Mouse (Mus musculus) kidney, embryonic 14.5 days (tissue): ENCODE results near the gene C1qtnf1. TPM values are rescaled to one million over a fixed set of nuclear protein-coding genes. Genes with fewer than 3 reads are reported as not detected.
A peak's percentile ranks its signal among the peaks of the same experiment; 100 is the strongest.

Experiments used
- ATAC-seq: fragments of 200-750 bp; cut with Nextera tagmentation; 2 replicates; pipeline ENCODE4 v1.8.0; 2017; ENCODE audit warnings: moderate number of reproducible peaks, mild to moderate bottlenecking, moderate TSS enrichment, moderate library complexity; ENCODE audit not compliant: low FRiP score, low TSS enrichment
- H3K27ac ChIP-seq: fragments of 300-500 bp; sonication (generic); 2 replicates; pipeline ENCODE4 v1.5.1; 2014; ENCODE audit warnings: low read depth, mild to moderate bottlenecking, low read length, moderate library complexity, mixed read lengths
- H3K27me3 ChIP-seq: fragments of 300-500 bp; sonication (generic); 2 replicates; pipeline ENCODE4 v1.6.1; 2014; ENCODE audit warnings: mild to moderate bottlenecking, low read length; ENCODE audit not compliant: control insufficient read depth, insufficient read depth
- H3K36me3 ChIP-seq: fragments of 300-500 bp; sonication (generic); 2 replicates; pipeline ENCODE4 v1.6.1; 2014; ENCODE audit warnings: low read length, mixed read lengths; ENCODE audit not compliant: control insufficient read depth, insufficient read depth
- H3K4me1 ChIP-seq: fragments of 300-500 bp; sonication (generic); 2 replicates; pipeline ENCODE4 v1.6.1; 2014; ENCODE audit warnings: low read length, mixed read lengths; ENCODE audit not compliant: control insufficient read depth, insufficient read depth
- H3K4me2 ChIP-seq: fragments of 300-500 bp; sonication (generic); replicated peaks from 2 replicates; pipeline ENCODE4 v1.6.1; 2014; ENCODE audit warnings: low read depth, mild to moderate bottlenecking, low read length
- H3K4me3 ChIP-seq: fragments of 300-500 bp; sonication (generic); 2 replicates; pipeline ENCODE4 v1.5.1; 2014; ENCODE audit warnings: mild to moderate bottlenecking, low read length
- H3K9ac ChIP-seq: fragments of 300-500 bp; sonication (generic); 2 replicates; pipeline ENCODE4 v1.6.1; 2014; ENCODE audit warnings: low read depth, mild to moderate bottlenecking, low read length, moderate library complexity
- H3K9me3 ChIP-seq: fragments of 300-500 bp; sonication (generic); 2 replicates; pipeline ENCODE4 v1.6.1; 2016; ENCODE audit warnings: low read length; ENCODE audit not compliant: control insufficient read depth
- WGBS: fragments of 180-500 bp; shearing (Covaris S2); extraction: QIAGEN DNeasy Blood & Tissue Kit; methylation state at CpG from one replicate; pipeline ENCODE4 v1.1.7; 2014; 5-methylcytosine and 5-hydroxymethylcytosine counted together
- polyA plus RNA-seq: library from polyadenylated mRNA; unstranded; fragments of >200 nt; fragmentation: Nextera tagmentation; extraction: Ambion mirVana; gene quantifications from 2 replicates; pipeline ENCODE4 v1.2.1, GENCODE M21; 2014

C1qtnf1 gene
- polyA plus RNA-seq, 1 experiment from 2014 or later: 4.0 TPM

GRCm38 (mm10) chr11:118427266-118427779, 680 bp upstream of the C1qtnf1 start:
- no peaks in the 10 kb centered on the region for H3K9me3 ChIP-seq
- WGBS: 35% methylated on average over 3 of the region's 3 CpGs
- H3K9ac ChIP-seq: no peak overlapping the region
- H3K27me3 ChIP-seq: no peaks in the 10 kb centered on the region
- H3K36me3 ChIP-seq: no peaks in the 10 kb centered on the region
- no peak overlapping the region; the same call in 1 of the 2 replicates for H3K4me3 ChIP-seq
- H3K4me2 ChIP-seq: peak overlapping the region; percentile 46
- peaks cover 45% of the 10 kb centered on the region for H3K4me1 ChIP-seq
- no peak overlapping the region for H3K27ac ChIP-seq
- no peak for ATAC-seq

GRCm38 (mm10) chr11:118428460-118428868, 461 bp downstream of the C1qtnf1 start:
- Histone ChIP-seq H3K9ac (peak overlapping the region; percentile 45; the same call in 1 of the 2 replicates), H3K4me3 (peak overlapping the region; percentile 15), H3K27ac (no peak overlapping the region), H3K9me3 (no peaks in the 10 kb centered on the region), H3K27me3 (no peaks in the 10 kb centered on the region), H3K36me3 (no peaks in the 10 kb centered on the region), H3K4me2 (peak overlapping the region; percentile 46), H3K4me1 (peaks cover 46% of the 10 kb centered on the region)
- 3% methylated on average over 11 of the region's 11 CpGs for WGBS
- peak; percentile 29; the same call in 1 of the 2 replicates for ATAC-seq

- Histone ChIP-seq H3K27ac (no peak overlapping the region), H3K9ac (0 out of 2 replicates have a peak overlapping the region, but pooled peaks have one; percentile 5), H3K36me3 (no peaks in the 10 kb centered on the region), H3K4me1 (peaks cover 42% of the 10 kb centered on the region), H3K4me3 (peak overlapping the region; percentile 15; the same call in 1 of the 2 replicates), H3K27me3 (no peaks in the 10 kb centered on the region), H3K9me3 (no peaks in the 10 kb centered on the region), H3K4me2 (peak overlapping the region; percentile 46)
- WGBS: 37% methylated on average over 8 of the region's 8 CpGs
- ATAC-seq: no peak
Measured at GRCm38 (mm10) chr11:118428944-118429709, 1.1 kb downstream of the C1qtnf1 start.

- Histone ChIP-seq H3K9ac (no peak overlapping the region), H3K27ac (no peak overlapping the region), H3K4me2 (no peak overlapping the region), H3K4me3 (no peak overlapping the region), H3K36me3 (no peaks in the 10 kb centered on the region), H3K4me1 (peaks cover 41% of the 10 kb centered on the region), H3K9me3 (no peaks in the 10 kb centered on the region), H3K27me3 (no peaks in the 10 kb centered on the region)
- no peak for ATAC-seq
- WGBS: 30% methylated on average over 4 of the region's 4 CpGs
Measured at GRCm38 (mm10) chr11:118430291-118430885, 2.4 kb downstream of the C1qtnf1 start.

GRCm38 (mm10) chr11:118431100-118431948, 3.3 kb downstream of the C1qtnf1 start:
- Histone ChIP-seq H3K27ac (no peak overlapping the region), H3K4me2 (no peak overlapping the region), H3K27me3 (no peaks in the 10 kb centered on the region), H3K4me1 (peaks cover 41% of the 10 kb centered on the region), H3K4me3 (no peak overlapping the region), H3K9ac (no peak overlapping the region), H3K36me3 (no peaks in the 10 kb centered on the region), H3K9me3 (no peaks in the 10 kb centered on the region)
- ATAC-seq: no peak
- 82% methylated on average over 16 of the region's 16 CpGs for WGBS

GRCm38 (mm10) chr11:118433398-118433868, 5.4 kb downstream of the C1qtnf1 start:
- peaks cover 28% of the 10 kb centered on the region for H3K4me1 ChIP-seq
- no peak overlapping the region for H3K4me3 ChIP-seq
- H3K9me3 ChIP-seq: no peaks in the 10 kb centered on the region
- 70% methylated on average over 10 of the region's 10 CpGs for WGBS
- H3K9ac ChIP-seq: no peak overlapping the region
- no peak for ATAC-seq
- H3K36me3 ChIP-seq: no peaks in the 10 kb centered on the region
- H3K4me2 ChIP-seq: peak overlapping the region; percentile 19
- no peaks in the 10 kb centered on the region for H3K27me3 ChIP-seq
- no peak overlapping the region for H3K27ac ChIP-seq

- 36% methylated on average over 13 of the region's 13 CpGs for WGBS
- Histone ChIP-seq H3K4me2 (peak overlapping the region; percentile 19), H3K36me3 (no peaks in the 10 kb centered on the region), H3K27me3 (no peaks in the 10 kb centered on the region), H3K9ac (no peak overlapping the region), H3K4me1 (peaks cover 29% of the 10 kb centered on the region), H3K4me3 (peak overlapping the region; percentile 9; the same call in 1 of the 2 replicates), H3K9me3 (no peaks in the 10 kb centered on the region), H3K27ac (no peak overlapping the region)
- no peak for ATAC-seq
Measured at GRCm38 (mm10) chr11:118434093-118434492, 6.1 kb downstream of the C1qtnf1 start.

GRCm38 (mm10) chr11:118436471-118436935, 8.5 kb downstream of the C1qtnf1 start:
- no peaks in the 10 kb centered on the region for H3K36me3 ChIP-seq
- no peak for ATAC-seq
- 56% methylated on average over 6 of the region's 6 CpGs for WGBS
- H3K9ac ChIP-seq: no peak overlapping the region
- H3K4me2 ChIP-seq: no peak overlapping the region
- H3K9me3 ChIP-seq: no peaks in the 10 kb centered on the region
- no peak overlapping the region for H3K27ac ChIP-seq
- no peaks in the 10 kb centered on the region for H3K27me3 ChIP-seq
- peaks cover 17% of the 10 kb centered on the region; the same call in 1 of the 2 replicates for H3K4me1 ChIP-seq
- no peak overlapping the region for H3K4me3 ChIP-seq
